Comparison of ENCODE assay signal across 8 mouse cellular contexts in genomic region chr13:69740331-69741285, GRCm38 (mm10). TPM values are rescaled to one million over a fixed set of nuclear protein-coding genes. Genes with fewer than 3 reads are reported as not detected.
A peak's percentile ranks its signal among the peaks of the same experiment; 100 is the strongest.
DNase-seq lines count a peak whose midpoint lies in the region; ATAC-seq and TF ChIP-seq lines count a peak whose summit lies in the region.

No protein-coding gene starts in this region.

- CTCF ChIA-PET in Patski (lab: Charles Lee), result no interaction called here

- DNase-seq in Patski (ENCODE audit: low read depth, low spot score), result no peak
- peak; percentile 85 to 90 for DNase-seq in cerebellum, postnatal 25 days
- DNase-seq in gastrocnemius, postnatal 14 days, result peak; percentile 53
- peak; percentile 73 for DNase-seq in intestine, embryonic 14.5 days (ENCODE audit: low spot score)
- peak; percentile 56 to 72 for DNase-seq in left cerebral cortex, adult 2 months (ENCODE audit: extremely low spot score in 1 of 2, low spot score in 2 of 2)
- DNase-seq in midbrain, embryonic 11.5 days (ENCODE audit: low spot score, missing footprints), result peak; percentile 91
- no peak for DNase-seq in natural killer cell, adult 2 months (ENCODE audit: low spot score in 2 of 2)

- H3K27me3 ChIP-seq in Patski, result peaks cover 23% of the 10 kb centered on the region
- H3K27me3 ChIP-seq in intestine, embryonic 14.5 days (replicated peaks; ENCODE audit: control insufficient read depth, insufficient read depth, low read length), result peaks cover 49% of the 10 kb centered on the region
- H3K27me3 ChIP-seq in midbrain, embryonic 11.5 days (ENCODE audit: control insufficient read depth, insufficient read depth, low read length), result peaks cover 13% of the 10 kb centered on the region
- H3K27me3 ChIP-seq in stomach, embryonic 14.5 days (ENCODE audit: control insufficient read depth, insufficient read depth, low read length), result peaks cover 22% of the 10 kb centered on the region

- in situ Hi-C loops in Patski (cut with MboI; ENCODE audit: low pct_unique_long_range_greater_than_20kb), result no loop called here

- H3K4me2 ChIP-seq in intestine, embryonic 14.5 days (ENCODE audit: low read length), result peak overlapping the region; percentile 99
- peak overlapping the region; percentile 95 for H3K4me2 ChIP-seq in midbrain, embryonic 11.5 days
- peak overlapping the region; percentile 99 for H3K4me2 ChIP-seq in stomach, embryonic 14.5 days (replicated peaks; ENCODE audit: low read depth, low read length)

- 0 out of 2 replicates have a peak, but pooled peaks cover 8% of the 10 kb centered on the region for H3K4me1 ChIP-seq in intestine, embryonic 14.5 days (replicated peaks; ENCODE audit: control insufficient read depth, insufficient read depth, low read length)
- peaks cover 11% of the 10 kb centered on the region for H3K4me1 ChIP-seq in midbrain, embryonic 11.5 days (ENCODE audit: control insufficient read depth, insufficient read depth, low read length)
- H3K4me1 ChIP-seq in stomach, embryonic 14.5 days (ENCODE audit: control insufficient read depth, insufficient read depth, low read length), result peaks cover 7% of the 10 kb centered on the region; the same call in 1 of the 2 replicates

- H3K4me3 ChIP-seq in intestine, embryonic 14.5 days (ENCODE audit: low read depth, low read length), result peak overlapping the region; percentile 54
- H3K4me3 ChIP-seq in left cerebral cortex, adult 2 months, result peak overlapping the region; percentile 88
- H3K4me3 ChIP-seq in midbrain, embryonic 11.5 days (ENCODE audit: low read depth, low read length), result peak overlapping the region; percentile 66
- peak overlapping the region; percentile 59 for H3K4me3 ChIP-seq in stomach, embryonic 14.5 days (ENCODE audit: low read depth, low read length)

- POLR2A ChIA-PET in Patski (lab: Charles Lee), result interaction anchor here (0.7 kb wide), 1 partner anchor 805 kb away, joined by 3 read pairs; no protein-coding TSS in a partner anchor

- TF ChIP-seq CTCF in Patski (IDR thresholded peaks at IDR 0.05), result no peak
- TF ChIP-seq CTCF in left cerebral cortex, adult 2 months (IDR thresholded peaks at IDR 0.05), result no peak

- H3K27ac ChIP-seq in intestine, embryonic 14.5 days (ENCODE audit: low read depth), result no peak overlapping the region
- peak overlapping the region; percentile 92 for H3K27ac ChIP-seq in left cerebral cortex, adult 2 months
- no peak overlapping the region for H3K27ac ChIP-seq in midbrain, embryonic 11.5 days (ENCODE audit: low read depth, low read length)
- H3K27ac ChIP-seq in stomach, embryonic 14.5 days (ENCODE audit: low read length), result no peak overlapping the region

- intact Hi-C loops in gastrocnemius, postnatal 14 days (cut with DNase I; ENCODE audit: low total_unique reads), result loop anchor here (5.0 kb wide), 1 partner anchor 252 kb away; no protein-coding TSS in a partner anchor
- intact Hi-C loops in left cerebral cortex, adult 2 months (cut with DNase I), result loop anchor here (1.0 to 5.0 kb wide), 6 partner anchors 38 to 494 kb away; no protein-coding TSS in a partner anchor

- no peaks in the 10 kb centered on the region; the same call in 1 of the 2 replicates for H3K9me3 ChIP-seq in intestine, embryonic 14.5 days (ENCODE audit: control insufficient read depth, low read length)
- no peaks in the 10 kb centered on the region for H3K9me3 ChIP-seq in midbrain, embryonic 11.5 days (ENCODE audit: control insufficient read depth, low read length)
- H3K9me3 ChIP-seq in stomach, embryonic 14.5 days (ENCODE audit: control insufficient read depth, low read depth, low read length), result no peaks in the 10 kb centered on the region

- H3K36me3 ChIP-seq in intestine, embryonic 14.5 days (ENCODE audit: control insufficient read depth, insufficient read depth, low read length), result no peaks in the 10 kb centered on the region
- no peaks in the 10 kb centered on the region for H3K36me3 ChIP-seq in midbrain, embryonic 11.5 days (ENCODE audit: control insufficient read depth, insufficient read depth, low read length)
- H3K36me3 ChIP-seq in stomach, embryonic 14.5 days (ENCODE audit: control insufficient read depth, insufficient read depth, low read length), result no peaks in the 10 kb centered on the region

- ATAC-seq in Patski, result peak; percentile 53
- ATAC-seq in intestine, embryonic 14.5 days (replicated peaks; ENCODE audit: low FRiP score, low TSS enrichment, low read depth), result 0 out of 2 replicates have a peak, but pooled peaks have one; percentile 34
- peak; percentile 55 for ATAC-seq in midbrain, embryonic 11.5 days (ENCODE audit: low FRiP score)
- ATAC-seq in stomach, embryonic 14.5 days (ENCODE audit: insufficient number of reproducible peaks, insufficient read depth, low FRiP score, low read depth), result peak; percentile 34

- WGBS in intestine, embryonic 14.5 days, result 2% methylated on average over 29 of the region's 29 CpGs
- 2% methylated on average over 29 of the region's 29 CpGs for WGBS in midbrain, embryonic 11.5 days
- 3% methylated on average over 29 of the region's 29 CpGs for WGBS in stomach, embryonic 14.5 days

- H3K9ac ChIP-seq in intestine, embryonic 14.5 days (ENCODE audit: low read length), result no peak overlapping the region
- H3K9ac ChIP-seq in midbrain, embryonic 11.5 days (ENCODE audit: low read length), result peak overlapping the region; percentile 56
- H3K9ac ChIP-seq in stomach, embryonic 14.5 days (replicated peaks; ENCODE audit: low read depth, low read length), result no peak overlapping the region

RNA-seq across cellular contexts. Expression of gene Ube2ql1, which starts 0.9 kb away (rescaled TPM):
- polyA plus RNA-seq in Patski (2021), result 4.4 TPM
- under 1 TPM; 0.33 to 0.45 TPM for total RNA-seq in gastrocnemius, postnatal 14 days (2021)
- 0.26 and 0.27 TPM in 2 replicates for polyA plus RNA-seq in intestine, embryonic 14.5 days (2014; fragmentation: Nextera tagmentation; extraction: Ambion mirVana)
- 100 to 1,000 TPM; 220 to 221 TPM for total RNA-seq in left cerebral cortex, adult 2 months (2021)
- 7.2 TPM in 2 replicates for polyA plus RNA-seq in midbrain, embryonic 11.5 days (2014; fragmentation: Nextera tagmentation; extraction: Ambion mirVana)
- polyA plus RNA-seq in stomach, embryonic 14.5 days (2014; fragmentation: Nextera tagmentation; extraction: Ambion mirVana), result 0.17 and 0.31 TPM in 2 replicates

Comparison
In these comparisons a context has a peak if more than half of its experiments do, and no peak if none do; other contexts are left out.
1. DNase-seq: peak in cerebellum, postnatal 25 days (2 of 2), gastrocnemius, postnatal 14 days (single experiment), intestine, embryonic 14.5 days (single experiment), left cerebral cortex, adult 2 months (2 of 2) and midbrain, embryonic 11.5 days (single experiment); none in Patski (single experiment) and natural killer cell, adult 2 months (0 of 2).
2. Peak in every context shown above with its lines, with median percentiles within 50 percentile points of each other: ATAC-seq, H3K4me2 ChIP-seq and H3K4me3 ChIP-seq.